Mouse (Mus musculus) embryo, embryonic 10 days (tissue): ENCODE measurements around the gene Tas2r135.
A peak's percentile ranks its signal among the peaks of the same experiment; 100 is the strongest.

Experiments used
- DNase-seq: peaks from one replicate; pipeline ENCODE4 v3.0.0-alpha.2; 2015; ENCODE audit warnings: low spot score

Gene Tas2r135

DNA sequence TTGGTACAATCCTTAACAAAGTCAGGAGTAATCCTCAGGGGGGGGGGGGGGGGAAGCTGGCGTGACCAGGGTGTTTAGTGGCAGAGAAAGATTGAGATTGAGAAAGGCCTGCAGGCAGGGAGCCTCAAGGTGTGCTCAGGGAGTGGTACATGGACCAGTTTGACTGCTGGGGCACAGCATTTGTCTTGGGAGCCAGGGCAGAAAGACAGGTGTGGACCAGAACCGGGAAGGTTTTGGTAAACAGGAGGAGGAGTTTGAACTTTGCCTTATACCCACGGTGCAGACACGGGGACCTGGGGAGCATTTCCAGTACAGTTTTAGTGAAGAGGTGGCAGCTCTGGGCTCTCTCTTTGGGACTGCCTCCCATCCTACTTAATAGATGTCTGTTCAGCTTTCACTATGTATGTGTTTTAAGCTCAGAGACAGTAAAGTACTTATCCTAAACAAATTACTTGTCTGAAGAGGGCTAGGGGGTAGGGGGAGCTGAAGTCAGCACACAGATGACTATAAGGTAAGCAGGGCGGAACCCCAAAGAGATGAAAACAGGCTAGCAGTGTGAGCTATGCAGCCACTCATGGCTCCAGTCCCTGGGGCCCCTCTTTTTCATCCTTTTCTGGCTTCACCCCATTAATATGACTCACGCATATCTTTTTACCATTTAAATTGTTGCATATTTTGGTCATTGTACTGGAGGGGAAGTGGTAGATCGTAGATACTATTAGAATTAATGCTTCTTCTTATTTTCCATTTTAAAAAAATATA lies 31.4 kb upstream of the Tas2r135 start:
- DNase-seq: no peak

DNA sequence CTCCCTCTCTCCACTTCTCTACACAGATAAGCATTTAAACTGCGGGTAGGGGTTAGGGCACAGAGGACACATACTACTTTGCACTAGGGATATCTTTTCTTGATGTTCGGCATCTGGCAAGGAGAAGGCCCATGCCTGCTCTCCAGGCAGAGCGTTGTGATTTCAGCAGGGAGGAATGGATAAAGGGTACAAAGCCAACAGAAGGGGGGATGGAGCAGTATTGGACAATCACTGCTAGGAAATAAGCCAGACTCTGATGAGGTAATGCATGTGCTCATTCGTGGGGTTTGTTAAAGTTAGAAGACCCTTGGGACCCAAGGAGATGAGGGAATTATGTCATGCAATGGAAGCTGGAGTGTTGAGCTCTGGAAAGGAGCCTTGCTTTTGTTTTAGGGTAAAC lies 30.5 kb upstream of the Tas2r135 start:
- no peak for DNase-seq

DNA sequence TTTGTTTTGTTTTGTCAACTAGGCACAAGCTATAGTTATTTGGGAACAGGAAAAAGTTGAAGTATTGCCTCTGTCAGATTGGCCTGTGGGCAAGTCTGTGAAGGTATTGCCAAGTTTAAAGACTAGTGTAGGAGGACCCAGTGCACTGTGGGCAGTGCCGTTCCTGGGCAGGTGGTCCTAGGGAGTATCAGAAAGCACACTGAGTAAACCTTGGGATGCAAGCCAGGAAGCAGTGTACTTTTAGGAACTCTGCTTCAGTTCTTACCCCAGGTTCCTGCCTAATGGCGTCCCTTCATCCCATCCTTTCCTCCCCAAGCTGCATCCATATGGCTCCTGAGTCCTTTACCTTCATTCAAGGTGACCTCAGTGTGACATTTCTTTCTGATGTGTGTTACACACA lies 30.1 kb upstream of the Tas2r135 start:
- no peak for DNase-seq

DNA sequence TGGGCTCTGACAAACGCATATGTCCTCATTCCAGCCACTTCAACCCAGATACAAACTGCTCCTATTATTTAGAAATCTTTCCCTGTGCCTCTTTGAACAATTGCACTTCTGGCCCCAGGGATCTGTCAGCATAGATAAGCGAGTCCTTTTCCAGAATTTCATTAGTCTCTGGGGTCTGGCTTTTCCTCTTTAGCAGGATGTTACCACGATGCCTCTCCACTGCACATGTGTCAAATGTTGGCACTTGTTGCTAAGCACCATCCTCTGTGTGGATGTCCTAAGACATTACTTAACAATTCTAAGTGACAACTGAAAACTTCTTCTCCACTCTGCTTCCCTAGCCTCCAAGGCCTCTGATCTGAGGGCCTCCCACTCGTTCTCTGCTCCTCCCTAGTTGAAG lies 29.2 kb upstream of the Tas2r135 start:
- no peak for DNase-seq

DNA sequence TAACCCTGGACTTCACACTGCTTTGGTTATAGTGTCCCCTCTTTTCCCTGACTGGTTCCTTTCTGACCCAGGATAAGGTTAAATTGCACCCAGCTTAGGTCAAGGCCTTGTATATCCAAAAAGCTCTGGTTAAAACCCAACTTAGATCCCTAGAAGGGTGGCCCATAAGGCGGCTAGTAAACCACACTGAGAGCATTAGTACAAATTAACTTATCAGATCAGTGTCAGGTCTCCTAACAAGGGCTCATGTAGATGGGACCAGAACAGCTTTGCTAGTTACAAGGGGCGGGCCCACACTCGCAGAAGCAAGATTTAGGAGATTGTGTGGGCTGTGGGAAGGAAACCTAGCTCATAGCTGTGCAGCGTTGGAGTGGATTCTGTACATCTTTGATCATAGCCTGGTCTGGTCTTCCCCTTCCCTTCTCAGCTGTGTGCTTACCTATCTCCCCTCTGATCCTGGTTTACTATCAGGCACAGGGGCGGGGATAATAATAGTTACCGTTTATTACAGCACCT lies 28.7 kb upstream of the Tas2r135 start:
- no peak for DNase-seq

DNA sequence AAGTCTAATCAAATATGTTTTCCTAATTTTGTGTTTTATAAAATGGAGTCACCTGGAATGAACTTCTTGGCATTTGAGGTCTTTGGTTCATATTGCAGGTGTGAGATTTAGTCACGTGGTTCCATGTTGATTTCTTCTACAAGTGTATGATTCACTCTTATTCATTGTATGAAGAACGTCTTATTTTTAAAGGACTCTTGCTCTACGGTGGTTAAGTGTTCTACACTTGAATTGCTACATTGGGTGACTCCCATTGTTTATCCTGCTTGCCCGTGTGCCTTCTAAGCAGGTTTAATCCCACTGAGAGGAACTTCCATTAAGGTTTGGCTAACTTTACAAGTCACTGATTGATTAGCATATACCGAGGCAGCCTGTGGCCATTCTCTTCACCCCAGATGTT lies 28.0 kb upstream of the Tas2r135 start:
- DNase-seq: no peak

DNA sequence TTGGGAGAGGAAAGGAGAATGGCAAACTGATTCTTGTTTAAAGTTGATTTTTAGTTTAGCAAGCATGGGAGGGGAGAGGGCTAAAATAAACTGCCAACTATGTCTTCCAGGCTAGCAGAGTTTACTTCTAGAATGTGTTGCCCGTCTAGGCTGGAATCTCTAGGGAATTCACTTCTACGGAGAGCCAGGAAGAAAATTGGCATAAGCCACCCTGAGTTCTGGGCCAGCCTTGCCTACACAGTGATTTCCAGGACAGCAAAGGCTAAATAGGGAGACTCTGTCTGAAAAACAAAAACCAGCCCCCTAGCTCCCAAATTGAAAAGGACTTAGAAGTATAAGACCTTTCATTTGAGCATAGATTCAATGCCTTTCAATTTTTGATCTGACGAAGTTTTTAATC lies 25.7 kb upstream of the Tas2r135 start:
- no peak for DNase-seq

DNA sequence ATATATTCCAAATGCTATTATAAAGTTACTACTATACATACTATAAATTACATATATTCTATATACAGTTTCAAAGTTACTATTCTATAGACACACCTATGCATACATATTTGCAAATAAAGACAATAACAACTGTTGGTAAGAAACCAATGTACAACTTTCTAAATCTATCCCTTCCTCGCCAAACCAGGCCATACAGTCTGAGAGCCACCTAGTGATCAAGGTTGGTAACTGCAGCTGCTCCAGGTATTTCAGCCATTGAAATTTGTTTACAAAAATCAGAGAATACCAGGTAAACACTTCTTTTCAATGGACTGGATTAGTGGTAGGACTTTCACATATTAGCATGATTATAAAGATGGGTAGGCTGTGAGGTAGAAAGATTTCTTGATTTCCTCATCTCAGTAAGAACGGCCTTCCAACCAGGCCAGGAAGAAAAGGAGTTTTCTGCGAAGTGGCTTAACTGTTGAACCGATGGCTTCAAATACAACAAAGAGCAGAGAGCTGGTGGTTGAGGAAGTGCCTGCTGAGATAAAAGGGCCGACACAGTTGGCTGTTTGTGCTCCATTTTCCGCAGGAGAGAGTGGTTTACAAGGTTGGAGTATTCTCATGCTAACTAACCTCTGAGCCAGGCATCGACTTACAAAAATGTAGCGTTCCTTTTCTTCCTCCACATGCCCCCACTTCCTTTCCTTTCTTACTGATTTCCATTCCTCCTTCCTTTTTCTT lies 24.7 kb upstream of the Tas2r135 start:
- DNase-seq: peak; percentile 71

DNA sequence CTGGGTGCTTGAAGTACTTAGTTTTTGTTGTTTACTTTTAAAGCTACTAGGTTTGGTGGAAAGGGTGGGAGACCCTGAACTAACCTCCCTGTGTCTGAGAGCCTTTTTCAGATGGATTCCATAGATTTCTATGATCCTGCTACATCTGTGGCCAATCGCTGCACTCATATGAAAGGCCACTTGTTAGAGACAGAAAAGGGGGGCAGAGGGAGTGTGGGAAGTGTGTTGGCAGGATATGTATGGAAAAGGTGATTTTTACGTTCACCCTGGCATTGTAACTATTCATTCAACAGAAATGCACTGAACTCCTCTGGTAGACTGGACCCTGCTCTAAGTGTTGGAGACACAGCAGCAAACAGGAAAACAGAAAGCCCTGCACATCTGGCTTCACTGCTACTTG lies 24.0 kb upstream of the Tas2r135 start:
- DNase-seq: no peak

DNA sequence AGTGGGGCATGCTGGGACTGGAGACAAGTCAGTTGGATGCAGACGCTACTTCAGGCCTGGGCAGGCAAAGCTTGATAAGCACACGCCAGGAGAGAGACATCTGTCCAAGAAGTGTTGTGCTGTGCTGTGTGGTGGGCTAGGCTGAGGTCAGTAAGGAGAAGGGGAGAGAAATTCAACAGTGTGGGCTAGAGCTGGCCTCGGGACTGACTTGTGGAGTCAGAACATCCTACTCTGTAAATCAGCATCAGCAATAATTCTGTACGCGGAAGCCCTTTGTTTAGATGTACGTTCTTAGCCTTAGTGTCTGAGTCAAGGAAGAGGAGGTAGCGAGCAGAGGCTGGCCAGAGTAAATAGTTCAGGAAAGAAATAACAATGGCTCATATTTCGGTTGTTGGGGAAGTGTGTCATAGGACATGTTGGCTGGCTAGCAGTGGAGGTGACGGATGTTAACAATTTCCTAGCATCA lies 23.3 kb upstream of the Tas2r135 start:
- DNase-seq: no peak

DNA sequence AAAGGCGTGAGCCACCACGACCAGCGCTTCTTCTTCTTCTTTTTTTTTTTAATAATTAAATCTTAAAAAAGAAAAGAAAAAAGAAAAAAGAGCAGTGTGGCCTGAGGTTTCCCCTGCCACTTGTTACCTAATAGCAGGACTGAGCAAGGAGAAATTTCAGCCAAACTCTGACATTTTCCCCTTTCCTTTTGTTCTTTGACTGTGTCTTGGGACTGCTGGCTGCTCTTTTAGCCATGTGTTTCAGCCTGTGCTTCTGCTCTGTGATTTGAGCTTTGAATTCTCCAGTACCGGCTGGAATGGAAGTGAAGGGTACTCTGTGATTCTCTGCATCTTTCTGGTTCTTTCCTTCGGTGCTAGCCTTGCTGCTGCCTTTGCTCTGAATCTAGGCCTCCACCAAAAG lies 21.9 kb upstream of the Tas2r135 start:
- DNase-seq: no peak

DNA sequence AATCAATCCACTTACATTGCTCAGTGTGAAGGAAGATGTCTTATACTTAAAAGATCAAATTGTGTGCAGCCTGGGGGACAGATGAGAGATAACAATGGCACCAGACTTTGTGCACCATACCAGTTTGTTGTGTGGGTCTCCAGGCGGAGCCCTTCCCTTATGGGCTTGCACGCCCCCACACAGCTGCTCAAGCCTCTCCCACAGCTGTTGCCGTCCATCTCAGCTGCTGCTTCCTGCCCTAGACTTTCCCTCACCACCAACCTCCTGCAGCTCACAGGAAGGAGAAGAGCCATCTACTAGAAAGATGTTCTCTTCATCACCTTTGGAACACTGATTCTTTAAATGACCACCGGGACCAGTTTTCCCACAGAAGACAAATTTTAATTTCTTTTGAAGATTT lies 19.6 kb upstream of the Tas2r135 start:
- no peak for DNase-seq

DNA sequence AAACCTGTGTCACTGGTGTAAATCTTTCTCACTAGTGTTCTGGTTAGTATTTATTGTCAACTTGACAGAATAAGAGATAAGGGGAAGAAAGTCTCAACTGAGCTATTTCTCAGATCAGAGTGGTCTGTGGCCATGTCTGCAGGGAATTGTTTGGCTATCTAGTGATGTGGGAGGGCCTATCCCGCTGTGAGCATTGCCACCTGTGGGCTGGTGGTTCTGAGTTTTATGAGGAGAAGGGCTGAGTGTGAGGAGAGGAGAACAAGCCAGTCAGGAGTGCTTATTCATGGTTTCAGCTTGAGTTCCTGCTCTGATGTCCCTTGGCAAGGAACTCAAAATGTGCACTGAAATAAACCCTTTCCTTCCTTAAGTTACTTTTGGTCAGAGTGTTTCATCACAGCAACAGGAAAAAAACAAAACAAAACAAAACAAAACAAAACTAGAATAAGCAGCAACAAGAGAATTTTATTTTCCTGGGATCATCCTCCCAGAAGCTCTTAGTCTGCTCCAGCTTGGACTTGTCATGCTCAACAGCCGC lies 13.4 kb upstream of the Tas2r135 start:
- peak; percentile 32 for DNase-seq

DNA sequence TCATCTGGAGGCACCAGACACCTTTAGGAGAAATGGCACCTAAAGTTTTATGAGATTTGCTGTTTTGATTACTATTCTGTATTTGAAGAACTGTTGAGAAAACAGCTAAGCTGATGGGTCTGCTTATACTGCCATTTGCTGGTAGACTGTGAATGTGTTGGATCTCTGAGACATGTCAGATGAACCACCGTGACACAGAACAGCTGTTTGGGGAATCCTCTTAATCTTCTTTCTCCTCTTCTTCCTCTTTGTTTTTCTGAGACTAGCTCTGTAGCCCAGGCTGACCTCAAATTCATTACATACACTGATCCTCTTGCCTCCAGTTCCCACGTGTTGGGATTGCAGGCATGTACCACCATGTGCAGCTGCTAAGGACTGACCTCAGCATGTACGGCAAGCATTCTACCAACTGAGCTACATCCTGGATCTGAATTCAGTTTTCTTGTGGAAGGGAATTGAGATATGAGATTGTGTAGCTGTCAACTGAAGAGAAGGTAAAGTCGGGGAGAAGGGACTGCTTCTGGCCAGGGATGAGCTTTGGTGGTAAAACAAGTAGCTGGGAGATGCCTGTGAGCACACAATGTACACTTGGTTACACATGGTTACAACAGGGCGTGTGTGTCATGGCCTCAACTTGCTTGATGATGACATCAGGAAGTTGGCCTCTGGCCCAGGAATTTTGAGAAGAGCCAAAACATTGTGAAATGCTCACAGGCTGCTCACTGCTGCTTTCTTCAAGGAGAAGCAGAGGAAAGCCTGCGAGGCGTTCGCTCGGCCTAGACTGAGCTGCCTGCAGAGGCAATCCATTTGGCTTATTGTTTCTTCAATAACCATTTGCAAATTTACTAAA lies 9.0 kb upstream of the Tas2r135 start:
- DNase-seq: no peak

DNA sequence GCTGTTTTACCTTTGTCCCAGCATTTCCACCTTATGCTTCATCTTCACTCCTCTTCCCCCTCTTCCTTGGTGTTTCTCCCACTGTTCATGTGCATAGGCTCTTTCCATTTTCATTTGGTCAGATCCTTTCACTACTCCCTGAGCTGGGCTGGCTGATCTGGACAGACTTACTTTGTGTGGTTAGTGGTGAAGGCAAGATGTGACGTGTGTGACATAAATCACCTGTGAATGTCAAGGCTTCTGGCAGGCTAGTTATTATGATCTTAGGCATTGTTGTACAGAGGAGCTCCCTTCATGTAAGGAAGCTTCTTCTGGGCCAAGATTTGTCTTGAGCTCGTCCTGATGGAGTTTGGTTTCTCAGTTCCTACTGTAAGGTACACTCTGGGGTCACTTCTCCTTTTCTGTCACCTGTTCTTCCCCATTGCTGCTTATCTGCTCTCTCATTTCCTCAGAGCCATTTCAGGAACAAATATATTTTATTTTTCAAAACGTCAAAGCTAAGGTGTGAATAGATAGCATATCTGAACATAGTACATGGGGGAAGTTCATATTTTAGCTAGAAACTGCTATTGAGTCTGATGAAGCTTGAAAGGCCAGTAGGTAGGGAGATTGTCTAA lies 8.1 kb upstream of the Tas2r135 start:
- DNase-seq: no peak

DNA sequence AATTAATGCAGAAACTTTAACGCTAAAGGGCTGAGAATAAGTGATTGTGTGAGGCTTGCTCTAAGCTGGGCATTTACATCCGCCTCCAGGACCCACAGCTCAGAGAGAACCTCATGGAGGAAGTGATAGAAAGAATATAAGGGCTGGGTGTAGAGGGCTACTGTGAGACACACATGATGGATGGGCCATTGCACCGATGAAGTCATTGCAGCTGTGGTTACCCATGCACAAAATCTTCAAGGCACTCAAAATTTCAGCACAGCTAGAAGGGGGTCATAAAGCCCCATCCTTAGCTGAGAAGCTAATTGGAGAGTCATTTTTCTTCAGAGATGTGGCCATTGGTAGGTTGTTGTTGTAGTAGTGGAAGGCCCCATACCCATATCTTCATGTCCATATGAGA lies 6.9 kb upstream of the Tas2r135 start:
- DNase-seq: no peak

DNA sequence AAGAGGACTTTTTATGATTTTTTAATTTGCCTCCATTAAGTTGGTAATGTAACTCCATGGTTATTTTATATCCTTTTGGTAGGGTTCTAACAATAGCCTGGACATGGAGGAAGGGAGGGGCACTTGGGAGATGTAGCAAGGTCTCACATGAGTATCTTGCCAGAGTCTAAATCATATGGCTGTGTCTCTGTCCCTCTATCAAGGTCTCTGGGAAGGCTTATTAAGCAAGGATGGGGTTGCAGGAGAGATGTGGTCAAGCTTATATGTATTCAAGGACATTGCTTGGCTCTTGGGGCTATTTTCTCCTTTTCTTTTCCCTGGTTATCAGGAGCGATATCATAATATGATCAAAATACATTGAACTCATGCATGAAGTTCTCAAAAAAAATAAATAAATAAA lies 6.2 kb upstream of the Tas2r135 start:
- no peak for DNase-seq

DNA sequence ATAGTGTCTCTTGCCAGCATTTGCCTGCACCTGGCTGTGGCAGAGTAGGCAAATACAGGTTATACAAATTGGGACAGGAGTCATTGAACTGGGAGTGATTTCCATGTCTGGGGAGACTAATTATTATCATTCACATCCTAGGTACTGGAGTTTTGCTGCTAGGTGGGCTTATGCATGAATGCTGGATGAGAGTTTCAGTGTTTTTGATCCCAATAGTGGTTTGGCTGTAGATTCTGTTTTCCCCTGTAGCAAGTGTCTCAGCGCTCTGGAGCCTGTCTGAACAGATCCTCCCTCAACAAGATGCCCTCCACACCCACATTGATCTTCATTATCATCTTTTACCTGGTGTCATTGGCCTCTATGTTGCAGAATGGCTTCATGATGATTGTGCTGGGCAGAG lies 5.3 kb upstream of the Tas2r135 start, which contains the start of gene Tas2r143:
TSS of gene Tas2r143 (plus strand) at position 301 of the 400 bp plus-strand sequence.
- DNase-seq: no peak

DNA sequence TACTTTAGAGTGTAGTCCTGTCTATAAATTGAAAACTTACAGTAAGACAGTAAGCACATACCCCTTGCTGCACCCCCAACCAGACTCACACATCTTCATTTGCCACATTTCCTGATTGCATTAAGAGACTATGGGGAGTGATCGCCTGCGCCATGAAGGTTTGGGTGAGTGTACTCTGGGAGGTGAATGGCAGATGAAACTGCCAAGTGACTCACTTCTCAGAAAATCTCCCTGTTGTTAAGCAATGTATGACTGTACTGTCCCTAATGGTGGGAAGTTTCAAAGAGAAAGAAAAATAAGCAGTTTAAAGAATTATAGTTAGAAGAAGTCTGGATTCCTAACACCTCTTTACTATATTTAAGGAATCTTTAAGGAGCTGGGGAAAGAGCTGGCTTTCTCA lies 14.2 kb downstream of the Tas2r135 start:
- DNase-seq: no peak

DNA sequence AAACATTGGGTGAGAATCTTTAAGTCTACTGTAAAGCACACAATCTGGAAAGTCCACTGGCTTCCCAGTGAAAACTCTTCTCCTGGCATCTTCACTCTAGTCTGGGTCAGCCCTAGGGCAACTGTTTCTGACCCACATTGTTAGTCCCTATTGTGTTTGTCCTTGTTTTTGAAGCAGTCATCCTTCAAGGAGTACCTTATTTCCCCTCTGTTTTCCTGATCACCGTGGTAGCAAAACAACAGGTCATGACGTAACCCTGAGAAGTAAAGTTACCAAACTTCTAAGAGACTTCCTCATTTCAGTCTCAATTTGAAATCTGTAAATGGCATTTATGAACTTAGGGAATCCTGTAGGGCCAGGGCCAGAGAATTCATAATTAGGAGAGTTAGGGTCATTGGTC lies 16.2 kb downstream of the Tas2r135 start:
- DNase-seq: no peak

DNA sequence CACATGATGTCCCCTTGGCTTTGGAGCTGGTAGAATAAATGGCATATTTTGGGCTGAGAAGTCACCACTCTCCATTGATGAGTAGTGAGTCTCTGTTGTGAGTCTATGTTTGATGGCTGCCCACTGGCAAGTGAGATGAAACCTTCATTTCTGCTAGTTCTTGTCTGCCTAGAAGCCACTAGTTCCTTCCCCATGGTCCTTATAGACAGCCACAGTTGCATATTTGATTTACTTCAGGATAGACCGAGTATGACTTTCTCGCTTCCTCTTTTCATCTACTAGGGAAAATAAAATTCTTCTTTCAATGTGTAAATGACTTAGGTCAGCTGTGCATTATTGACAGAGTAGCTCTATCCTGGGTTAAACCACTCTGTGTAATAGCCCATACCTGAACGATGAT lies 19.2 kb downstream of the Tas2r135 start:
- DNase-seq: no peak

DNA sequence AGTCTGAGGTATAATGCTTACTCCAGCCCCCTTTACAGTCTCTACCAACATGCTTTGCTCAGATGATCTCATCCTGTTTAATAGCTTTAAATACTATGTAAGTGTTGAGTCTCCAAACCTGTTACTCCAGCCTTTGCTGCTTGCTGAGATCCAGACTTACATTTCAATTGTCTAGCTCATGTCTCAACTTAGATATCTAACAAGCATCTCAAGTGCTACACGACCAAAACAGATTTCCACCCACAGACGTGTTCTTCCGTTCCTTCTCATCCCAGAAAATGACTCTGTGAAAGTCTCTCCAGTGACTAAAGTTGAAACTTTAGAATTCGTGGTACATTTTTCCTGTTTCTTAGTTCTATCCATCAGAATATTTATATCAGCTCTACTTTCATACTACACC lies 21.1 kb downstream of the Tas2r135 start:
- no peak for DNase-seq
